13 mouse cellular contexts compared by ENCODE assay signal in genomic region chr13:69770538-69771456, GRCm38 (mm10). TPM values are rescaled to one million over a fixed set of nuclear protein-coding genes. Genes with fewer than 3 reads are reported as not detected.
DNase-seq lines count a peak whose midpoint lies in the region; ATAC-seq and TF ChIP-seq lines count a peak whose summit lies in the region.
"Had no signal": no experiment of that assay in that cellular context is flagged by ENCODE, and none has a peak within 500 bp of the region (broad histone marks: within the 10 kb centered on the region; RNA-seq: fewer than 3 reads in every experiment).

No protein-coding gene starts in this region.

- 63% methylated on average over 12 of the region's 12 CpGs for WGBS in forebrain, embryonic 15.5 days
- 93% methylated on average over 12 of the region's 12 CpGs for WGBS in forebrain, embryonic 10.5 days
- 67% methylated on average over 12 of the region's 12 CpGs for WGBS in hindbrain, embryonic 16.5 days

- H3K9me3 ChIP-seq in forebrain, embryonic 15.5 days: no peaks in the 10 kb centered on the region
- no peaks in the 10 kb centered on the region for H3K9me3 ChIP-seq in forebrain, embryonic 10.5 days
- H3K9me3 ChIP-seq in hindbrain, embryonic 16.5 days (ENCODE audit: control insufficient read depth, low read length): no peaks in the 10 kb centered on the region

- H3K4me3 ChIP-seq in forebrain, embryonic 15.5 days: no peak overlapping the region
- H3K4me3 ChIP-seq in forebrain, embryonic 10.5 days: no peak overlapping the region
- H3K4me3 ChIP-seq in testis, adult 2 months (ENCODE audit: control insufficient read depth, low read depth, low read length): peak overlapping the region; percentile 68
- no peak overlapping the region for H3K4me3 ChIP-seq in hindbrain, embryonic 16.5 days (ENCODE audit: low read length)
- H3K4me3 ChIP-seq: layer of hippocampus, adult 2 months had no signal

- H3K4me2 ChIP-seq in forebrain, embryonic 15.5 days (replicated peaks): no peak overlapping the region
- no peak overlapping the region for H3K4me2 ChIP-seq in hindbrain, embryonic 16.5 days (ENCODE audit: low read length)

- no peak for TF ChIP-seq CTCF in testis, adult 2 months (IDR thresholded peaks at IDR 0.05; ENCODE audit: control insufficient read depth, insufficient read depth, insufficient replicate concordance, low read depth, low read length)

- ATAC-seq in forebrain, embryonic 15.5 days (replicated peaks): peak; percentile 60
- peak; percentile 61; the same call in 1 of the 2 replicates for ATAC-seq in hindbrain, embryonic 16.5 days

- no peaks in the 10 kb centered on the region for H3K27me3 ChIP-seq in forebrain, embryonic 15.5 days
- H3K27me3 ChIP-seq in forebrain, embryonic 10.5 days (ENCODE audit: poor library complexity, severe bottlenecking): no peaks in the 10 kb centered on the region
- no peaks in the 10 kb centered on the region for H3K27me3 ChIP-seq in testis, adult 2 months (ENCODE audit: control insufficient read depth, insufficient read depth, low read length)
- no peaks in the 10 kb centered on the region for H3K27me3 ChIP-seq in hindbrain, embryonic 16.5 days (replicated peaks; ENCODE audit: control insufficient read depth, insufficient read depth, low read length)

- TF ChIP-seq POLR2A in testis, adult 2 months (IDR thresholded peaks at IDR 0.05; ENCODE audit: control insufficient read depth, low read depth, low read length): no peak

- peaks cover 7% of the 10 kb centered on the region for H3K4me1 ChIP-seq in forebrain, embryonic 15.5 days
- H3K4me1 ChIP-seq in forebrain, embryonic 10.5 days: peaks cover 6% of the 10 kb centered on the region
- H3K4me1 ChIP-seq in testis, adult 2 months (ENCODE audit: control insufficient read depth, insufficient read depth, low read length): peaks cover 2% of the 10 kb centered on the region; the same call in 1 of the 2 replicates
- no peaks in the 10 kb centered on the region for H3K4me1 ChIP-seq in hindbrain, embryonic 16.5 days (ENCODE audit: control insufficient read depth, insufficient read depth, low read depth, low read length)

- peak overlapping the region; percentile 35 for H3K27ac ChIP-seq in forebrain, embryonic 15.5 days (replicated peaks)
- no peak overlapping the region for H3K27ac ChIP-seq in forebrain, embryonic 10.5 days
- no peak overlapping the region for H3K27ac ChIP-seq in testis, adult 2 months (ENCODE audit: control insufficient read depth, insufficient read depth, low read depth, low read length)
- H3K27ac ChIP-seq in hindbrain, embryonic 16.5 days (ENCODE audit: low read depth, low read length): 0 out of 2 replicates have a peak overlapping the region, but pooled peaks have one; percentile 24
- H3K27ac ChIP-seq: layer of hippocampus, adult 2 months; liver, embryonic 14.5 days had no signal

- no peaks in the 10 kb centered on the region for H3K36me3 ChIP-seq in forebrain, embryonic 15.5 days
- no peaks in the 10 kb centered on the region for H3K36me3 ChIP-seq in forebrain, embryonic 10.5 days (replicated peaks)
- no peaks in the 10 kb centered on the region for H3K36me3 ChIP-seq in testis, adult 2 months (ENCODE audit: control insufficient read depth, insufficient read depth, low read length)
- H3K36me3 ChIP-seq in hindbrain, embryonic 16.5 days (ENCODE audit: control insufficient read depth, insufficient read depth, low read length): no peaks in the 10 kb centered on the region

- DNase-seq in forebrain, embryonic 10.5 days (ENCODE audit: extremely low spot score, low spot score): no peak
- DNase-seq in testis, postnatal 10 days (ENCODE audit: low spot score): no peak
- DNase-seq in kidney, postnatal 4 days: no peak
- no peak for DNase-seq in adrenal gland, postnatal 25 days
- no peak for DNase-seq in left cerebral cortex, adult 18-20 months (ENCODE audit: low spot score in 2 of 2)
- DNase-seq: cerebellum, postnatal 14 days; gastrocnemius, postnatal 36 days; lung, postnatal 4 days had no signal

- no peak overlapping the region for H3K9ac ChIP-seq in forebrain, embryonic 15.5 days (replicated peaks)
- no peak overlapping the region for H3K9ac ChIP-seq in hindbrain, embryonic 16.5 days (ENCODE audit: low read depth, low read length)
- H3K9ac ChIP-seq: liver, embryonic 14.5 days had no signal

RNA-seq across cellular contexts. Expression of gene Ube2ql1, which starts 31.1 kb away (rescaled TPM):
- 29.3 and 30.4 TPM in 2 replicates for polyA plus RNA-seq in forebrain, embryonic 15.5 days (2015; fragmentation: Nextera tagmentation; extraction: Ambion mirVana)
- 0.49 and 0.58 TPM in 2 replicates for polyA plus RNA-seq in forebrain, embryonic 10.5 days (2016; fragmentation: Nextera tagmentation; extraction: Ambion mirVana)
- polyA plus RNA-seq in testis, adult 2 months (2012; rRNA removed): 0.08 TPM in 1 of 2 replicates, not detected in the other
- polyA plus RNA-seq in hindbrain, embryonic 16.5 days (2015; fragmentation: Nextera tagmentation; extraction: Ambion mirVana): 27.6 and 29.1 TPM in 2 replicates
- total RNA-seq in adrenal gland, postnatal 25 days (2021): 2.1 and 6.0 TPM in 2 replicates
- total RNA-seq in left cerebral cortex, adult 18-20 months (2021): 100 to 1,000 TPM; 200 to 217 TPM

RNA-seq across cellular contexts. Expression of gene Med10, which starts 31.4 kb away (rescaled TPM):
- polyA plus RNA-seq in forebrain, embryonic 15.5 days (2015; fragmentation: Nextera tagmentation; extraction: Ambion mirVana): 177 and 181 TPM in 2 replicates
- polyA plus RNA-seq in forebrain, embryonic 10.5 days (2016; fragmentation: Nextera tagmentation; extraction: Ambion mirVana): 181 and 185 TPM in 2 replicates
- 182 and 203 TPM in 2 replicates for polyA plus RNA-seq in testis, adult 2 months (2012; rRNA removed)
- 135 and 141 TPM in 2 replicates for polyA plus RNA-seq in hindbrain, embryonic 16.5 days (2015; fragmentation: Nextera tagmentation; extraction: Ambion mirVana)
- total RNA-seq in adrenal gland, postnatal 25 days (2021): 69.2 and 91.5 TPM in 2 replicates
- 10 to 100 TPM; 43.9 to 54.8 TPM for total RNA-seq in left cerebral cortex, adult 18-20 months (2021)

Comparison
In these comparisons a context has a peak if more than half of its experiments do, and no peak if none do; other contexts are left out.
1. H3K27ac ChIP-seq: peak in forebrain, embryonic 15.5 days (single experiment) and hindbrain, embryonic 16.5 days (single experiment); none in forebrain, embryonic 10.5 days (single experiment) and testis, adult 2 months (single experiment).
2. RNA of gene Ube2ql1, which starts 31.1 kb away (polyA plus RNA-seq): 29.3 to 30.4 TPM in forebrain, embryonic 15.5 days and 27.6 to 29.1 TPM in hindbrain, embryonic 16.5 days; 0.49 to 0.58 TPM in forebrain, embryonic 10.5 days and 0.08 TPM in testis, adult 2 months; every median in the first group is over 10 times any median in the second.